Comparison of ENCODE assay signal across 13 mouse cellular contexts in genomic region chr9:40460781-40461180, GRCm38 (mm10).
DNase-seq lines count a peak whose midpoint lies in the region; ATAC-seq and TF ChIP-seq lines count a peak whose summit lies in the region.
"Had no signal": no experiment of that assay in that cellular context is flagged by ENCODE, and none has a peak within 500 bp of the region (broad histone marks: within the 10 kb centered on the region; RNA-seq: fewer than 3 reads in every experiment).

No protein-coding gene starts in this region.

- intact Hi-C loops in gastrocnemius, adult 2 months (cut with DNase I), result no loop called here

- H3K4me1 ChIP-seq in heart, embryonic 16.5 days (ENCODE audit: control insufficient read depth, insufficient read depth, low read length), result peaks cover 19% of the 10 kb centered on the region

- peak; percentile 23 for DNase-seq in gastrocnemius, adult 2 months
- no peak for DNase-seq in gastrocnemius, adult 8-10 months (ENCODE audit: low spot score in 2 of 2)
- DNase-seq in 416B (ENCODE audit: low read depth), result peak; percentile 17
- DNase-seq in lung, postnatal 10 days, result no peak
- no peak for DNase-seq in embryo, embryonic 11 days
- DNase-seq: cerebellum, adult 18-20 months; gastrocnemius, postnatal 36 days; liver, embryonic 13.5 days had no signal

- no peak for TF ChIP-seq CTCF in gastrocnemius, adult 2 months (IDR thresholded peaks at IDR 0.05)

- H3K4me3 ChIP-seq in gastrocnemius, adult 2 months, result no peak overlapping the region
- no peak overlapping the region for H3K4me3 ChIP-seq in heart, embryonic 16.5 days (ENCODE audit: low read length)
- H3K4me3 ChIP-seq: liver, embryonic 13.5 days had no signal

- no peak overlapping the region for H3K27ac ChIP-seq in gastrocnemius, adult 2 months
- peak overlapping the region; percentile 78 for H3K27ac ChIP-seq in heart, embryonic 16.5 days (ENCODE audit: low read length)
- H3K27ac ChIP-seq: liver, embryonic 13.5 days had no signal

- WGBS in heart, embryonic 16.5 days, result 13% methylated on average over 6 of the region's 6 CpGs

- peak; percentile 33 for ATAC-seq in common myeloid progenitor, adult 5-6 weeks (replicated peaks; ENCODE audit: low read depth, poor library complexity, severe bottlenecking)
- ATAC-seq in heart, embryonic 16.5 days (replicated peaks; ENCODE audit: extremely low read depth, insufficient read depth, low FRiP score), result peak; percentile 40
- ATAC-seq in monocyte, adult 5-6 weeks (replicated peaks; ENCODE audit: insufficient number of reproducible peaks, low FRiP score, low TSS enrichment, poor library complexity, severe bottlenecking), result no peak
- ATAC-seq: forebrain, embryonic 14.5 days; inflammation-experienced regulatory T-cells, adult 6 months had no signal

- H3K9ac ChIP-seq in heart, embryonic 16.5 days (ENCODE audit: low read length), result no peak overlapping the region
- H3K9ac ChIP-seq: liver, embryonic 13.5 days had no signal

- H3K9me3 ChIP-seq in heart, embryonic 16.5 days (replicated peaks; ENCODE audit: control insufficient read depth, low read length), result no peaks in the 10 kb centered on the region
- H3K9me3 ChIP-seq: liver, embryonic 13.5 days had no signal

- H3K27me3 ChIP-seq in heart, embryonic 16.5 days (ENCODE audit: control insufficient read depth, insufficient read depth, low read length), result no peaks in the 10 kb centered on the region

- H3K36me3 ChIP-seq in heart, embryonic 16.5 days (ENCODE audit: control insufficient read depth, insufficient read depth), result no peaks in the 10 kb centered on the region
- H3K36me3 ChIP-seq: liver, embryonic 13.5 days had no signal

- H3K4me2 ChIP-seq in heart, embryonic 16.5 days (ENCODE audit: low read depth, low read length), result peak overlapping the region; percentile 32
- H3K4me2 ChIP-seq: liver, embryonic 13.5 days had no signal

Comparison
In these comparisons a context has a peak if more than half of its experiments do, and no peak if none do; other contexts are left out.
1. DNase-seq: peak in gastrocnemius, adult 2 months (single experiment) and 416B (single experiment); none in gastrocnemius, adult 8-10 months (0 of 2), lung, postnatal 10 days (single experiment) and embryo, embryonic 11 days (single experiment).